Mouse (Mus musculus) left cerebral cortex, postnatal 14 days (tissue): ENCODE results near the gene Gfy. TPM values are rescaled to one million over a fixed set of nuclear protein-coding genes. Genes with fewer than 3 reads are reported as not detected.
A peak's percentile ranks its signal among the peaks of the same experiment; 100 is the strongest.
"Not testable (repeated sequence)": the region's sequence is repeated elsewhere in the genome, so short reads cannot be mapped to it uniquely, and the experiment has no call there.

Source experiments
- DNase-seq, 2 experiments: peaks; one replicate each; pipeline ENCODE4 v3.0.0; 2021 to 2022; ENCODE audit warnings: low spot score in 2 of 2, mixed read lengths in 1 of 2
- intact Hi-C: fragments of 180-260 bp; cut with DNase I; formaldehyde crosslinking; loops from one replicate; pipeline ENCODE4 v1.15.1; 2025
- total RNA-seq, 2 experiments: library from RNA; stranded (reverse); gene quantifications; 2 replicates each; pipeline ENCODE4 v1.2.3; 2021

Gfy gene
- total RNA-seq, 2 experiments from 2014 or later = 0.18 TPM; not detected in 1

- DNase-seq = no peak
- intact Hi-C loops = loop anchor here (5.0 kb wide), 1 partner anchor 123 kb away; no protein-coding TSS in a partner anchor
Observed at GRCm38 (mm10) chr7:45174567-45175280, 4.6 kb downstream of the Gfy start.

GRCm38 (mm10) chr7:45173772-45174171 lies 5.6 kb downstream of the Gfy start:
- DNase-seq, intact Hi-C loops: not testable (repeated sequence)

GRCm38 (mm10) chr7:45172974-45173373 lies 6.4 kb downstream of the Gfy start:
- DNase-seq = no peak

GRCm38 (mm10) chr7:45169495-45169894 lies 9.9 kb downstream of the Gfy start:
- intact Hi-C loops = loop anchor here (5.0 kb wide), 1 partner anchor 63 kb away; no protein-coding TSS in a partner anchor
- peak in 1 of 2 experiments; percentile 89 for DNase-seq

More at GRCm38 (mm10) chr7:45172974-45173373, 6.4 kb downstream of the Gfy start:
- intact Hi-C loops = no loop called here

- DNase-seq = no peak
- intact Hi-C loops = loop anchor here (5.0 kb wide), 1 partner anchor 64 kb away; no protein-coding TSS in a partner anchor
Observed at GRCm38 (mm10) chr7:45168656-45169055, 10.7 kb downstream of the Gfy start.

GRCm38 (mm10) chr7:45167761-45168445 lies 11.5 kb downstream of the Gfy start:
- intact Hi-C loops = loop anchor here (5.0 kb wide), 1 partner anchor 64 kb away; no protein-coding TSS in a partner anchor
- no peak for DNase-seq

GRCm38 (mm10) chr7:45166950-45167401 lies 12.4 kb downstream of the Gfy start:
- DNase-seq = peak; percentile 64 to 65
- intact Hi-C loops = loop anchor here (5.0 kb wide), 1 partner anchor 65 kb away; no protein-coding TSS in a partner anchor

- intact Hi-C loops = loop anchor here (5.0 kb wide), 1 partner anchor 67 kb away; no protein-coding TSS in a partner anchor
Observed at GRCm38 (mm10) chr7:45165701-45166100, 13.7 kb downstream of the Gfy start.

GRCm38 (mm10) chr7:45164833-45165232 lies 14.5 kb downstream of the Gfy start:
- intact Hi-C loops = loop anchor here (5.0 kb wide), 1 partner anchor 67 kb away; no protein-coding TSS in a partner anchor
- DNase-seq = no peak

More at GRCm38 (mm10) chr7:45165701-45166100, 13.7 kb downstream of the Gfy start:
- no peak for DNase-seq

GRCm38 (mm10) chr7:45163735-45164490 lies 15.5 kb downstream of the Gfy start, which contains the start of gene Slc17a7:
Gene Slc17a7, plus strand, starts transcription at chr7:45163949.
- peak in 1 of 2 experiments; percentile 66 for DNase-seq
- intact Hi-C loops = loop anchor here (2.0 kb wide), 2 partner anchors 35 to 135 kb away; no protein-coding TSS in a partner anchor

- no peak for DNase-seq
- intact Hi-C loops = loop anchor here (2.0 kb wide), 2 partner anchors 36 to 136 kb away; no protein-coding TSS in a partner anchor
Observed at GRCm38 (mm10) chr7:45162996-45163615, 16.3 kb downstream of the Gfy start.

- DNase-seq = no peak
- intact Hi-C loops = loop anchor here (2.0 kb wide), 2 partner anchors 36 to 136 kb away; no protein-coding TSS in a partner anchor
Observed at GRCm38 (mm10) chr7:45162551-45162950, 16.8 kb downstream of the Gfy start.

GRCm38 (mm10) chr7:45161612-45162473 lies 17.5 kb downstream of the Gfy start:
- peak; percentile 94 to 95 for DNase-seq
- intact Hi-C loops = loop anchor here (2.0 kb wide), 2 partner anchors 37 to 137 kb away; no protein-coding TSS in a partner anchor

GRCm38 (mm10) chr7:45160866-45161265 lies 18.5 kb downstream of the Gfy start:
- intact Hi-C loops = no loop called here
- DNase-seq = no peak

GRCm38 (mm10) chr7:45160316-45160800 lies 19.0 kb downstream of the Gfy start:
- DNase-seq = no peak
- intact Hi-C loops = no loop called here

- DNase-seq = no peak
- intact Hi-C loops = no loop called here
Observed at GRCm38 (mm10) chr7:45158991-45159390, 20.4 kb downstream of the Gfy start.

GRCm38 (mm10) chr7:45157459-45157858 lies 21.9 kb downstream of the Gfy start:
- intact Hi-C loops = no loop called here
- DNase-seq = no peak
